Mouse (Mus musculus) erythroid progenitor cell, adult 5-6 weeks (primary cell): Measurements from ENCODE around the gene Mapk1ip1l. TPM values are rescaled to one million over a fixed set of nuclear protein-coding genes. Genes with fewer than 3 reads are reported as not detected.

Experiments used
- ATAC-seq: replicated peaks from 2 replicates; pipeline ENCODE4 v1.8.0; 2016; ENCODE audit warnings: moderate number of reproducible peaks, mild to moderate bottlenecking, moderate TSS enrichment, inconsistent platforms; ENCODE audit not compliant: poor library complexity, low FRiP score, severe bottlenecking
- total RNA-seq, 2 experiments: library from RNA; stranded (forward) in 1 of 2; stranded (reverse) in 1 of 2; fragments of 150-400 nt in 1 of 2; fragments of 186-747, 209-891 nt in 1 of 2; gene quantifications; 2 replicates each; pipeline versions ENCODE4 v1.2.3 to v1.2.4; 2015 to 2017; ENCODE audit warnings: low replicate concordance in 2 of 2

Gene Mapk1ip1l
- total RNA-seq, 2 experiments from 2014 or later = 43.9 to 67.5 TPM

DNA sequence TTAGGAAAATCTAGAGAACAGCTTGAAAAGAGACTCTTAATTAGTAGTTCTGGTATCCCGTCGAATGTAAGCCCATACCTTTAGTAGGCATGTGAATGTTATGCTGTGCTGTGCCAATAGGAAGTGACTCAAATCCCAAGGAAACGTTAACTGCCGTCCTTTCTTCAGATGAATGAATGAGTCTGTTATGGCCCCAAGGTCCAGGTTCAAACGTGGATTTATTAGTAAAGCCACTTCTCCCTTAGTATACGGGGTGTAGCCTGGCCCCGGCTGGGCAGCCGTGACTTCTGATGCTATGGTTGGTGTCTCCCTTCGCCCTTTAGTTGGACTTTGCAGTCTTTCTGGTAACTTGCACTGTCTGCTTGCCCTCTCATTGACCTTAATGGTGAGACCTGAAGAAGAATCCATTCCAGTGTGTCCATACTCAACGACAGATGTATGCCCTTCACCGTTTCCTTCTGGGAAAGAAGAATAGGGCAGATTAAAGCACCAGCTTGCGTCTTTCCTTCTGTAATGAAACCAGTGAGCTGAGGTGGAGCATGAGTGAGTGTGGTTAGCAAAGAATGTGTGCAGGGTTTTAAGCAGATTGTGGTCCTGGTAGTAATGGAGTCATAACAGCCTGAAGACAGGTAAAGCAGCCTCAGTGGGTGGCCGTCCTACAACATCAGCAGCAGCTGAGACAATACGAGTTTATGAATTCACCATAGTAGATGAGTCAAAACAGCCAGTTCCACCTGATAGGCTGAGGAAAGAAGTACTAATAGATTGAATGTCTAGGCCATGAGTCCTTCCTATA is 5.0 kb downstream of the Mapk1ip1l start:
- ATAC-seq = no peak

DNA sequence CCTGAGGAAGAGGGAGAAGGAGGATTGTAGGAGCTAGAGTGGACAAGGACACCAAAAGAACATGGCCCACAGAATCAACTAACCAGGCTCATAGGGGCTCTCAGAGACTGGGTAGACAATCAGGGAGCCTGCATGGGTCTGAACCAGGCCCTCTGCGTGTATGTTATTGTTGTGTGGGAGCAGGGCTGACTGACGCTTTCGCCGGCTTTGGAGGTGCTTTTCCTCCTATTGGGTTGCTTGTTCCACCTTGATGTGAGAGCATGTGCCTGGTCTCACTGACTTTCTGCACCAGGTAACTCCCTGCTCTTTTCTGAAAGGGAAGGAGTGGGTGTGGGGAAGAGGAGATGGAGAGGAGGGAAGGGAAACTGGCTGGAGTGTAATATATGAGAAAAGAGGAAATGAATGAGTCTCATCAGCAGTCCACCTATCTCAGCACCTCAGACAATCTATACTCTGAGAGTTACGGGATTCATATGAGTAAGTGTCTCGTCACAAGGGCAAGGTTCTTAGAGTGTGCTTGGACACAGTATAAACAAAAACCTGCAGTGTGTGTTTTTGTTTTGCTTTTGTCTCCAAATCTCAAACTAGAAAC is 6.8 kb downstream of the Mapk1ip1l start:
- ATAC-seq = no peak

DNA sequence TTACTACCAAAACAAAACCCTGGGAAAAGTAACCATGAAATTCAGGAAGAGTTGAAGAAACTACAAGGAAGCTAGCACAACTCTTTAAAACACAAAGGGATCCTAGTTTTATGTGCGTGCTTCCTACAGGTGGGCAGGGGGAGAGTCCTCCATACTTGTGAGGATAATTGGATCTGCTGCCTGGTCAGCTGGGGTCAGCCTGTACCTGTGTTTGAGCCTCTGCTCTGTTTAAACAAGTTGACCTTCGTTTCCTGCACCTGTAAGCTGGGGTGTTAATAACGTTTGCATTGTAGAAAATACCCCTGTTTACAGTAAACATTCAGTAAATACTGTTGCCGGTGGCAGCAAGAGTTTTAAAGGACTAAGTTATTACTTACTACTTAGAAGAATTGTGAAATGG is 7.9 kb downstream of the Mapk1ip1l start:
- ATAC-seq = no peak

DNA sequence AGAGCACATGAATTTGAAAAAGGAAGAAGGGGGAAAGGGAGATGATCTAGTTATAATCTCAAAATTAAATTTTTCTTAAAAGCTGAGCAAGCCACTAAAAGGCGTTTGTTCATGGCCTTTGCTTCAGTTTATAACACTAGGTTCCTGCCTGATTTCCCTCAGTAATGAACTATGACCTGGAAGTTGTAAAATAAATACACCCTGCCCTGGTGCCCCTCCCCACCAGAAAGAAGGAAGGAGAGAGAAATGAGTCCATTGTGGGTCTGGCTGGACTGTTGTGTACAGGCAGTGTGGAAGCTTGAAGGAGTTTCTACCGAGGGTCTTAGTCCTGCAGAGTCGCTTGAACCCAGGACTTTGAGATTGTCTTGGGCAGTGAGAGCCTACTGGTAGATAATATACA is 9.6 kb downstream of the Mapk1ip1l start:
- ATAC-seq = no peak

DNA sequence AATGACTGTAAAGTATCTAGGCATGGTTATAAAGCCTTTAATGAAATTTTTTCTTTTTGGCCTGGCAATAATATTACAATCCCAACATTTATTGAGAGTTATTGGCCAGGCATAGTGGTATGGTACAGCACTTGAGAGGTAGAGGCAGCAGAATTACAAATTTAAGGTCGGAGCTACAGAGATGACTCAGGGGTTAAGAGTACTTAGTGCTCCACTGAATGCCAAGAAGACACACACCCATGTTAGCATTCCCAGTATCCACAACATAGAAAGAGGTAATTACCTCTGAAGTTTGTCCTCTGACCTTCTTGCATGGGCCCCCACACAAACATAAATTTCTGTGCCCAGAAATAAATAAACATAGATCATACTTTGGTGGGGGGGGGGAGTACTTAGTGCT is 11.0 kb downstream of the Mapk1ip1l start:
- no peak for ATAC-seq

DNA sequence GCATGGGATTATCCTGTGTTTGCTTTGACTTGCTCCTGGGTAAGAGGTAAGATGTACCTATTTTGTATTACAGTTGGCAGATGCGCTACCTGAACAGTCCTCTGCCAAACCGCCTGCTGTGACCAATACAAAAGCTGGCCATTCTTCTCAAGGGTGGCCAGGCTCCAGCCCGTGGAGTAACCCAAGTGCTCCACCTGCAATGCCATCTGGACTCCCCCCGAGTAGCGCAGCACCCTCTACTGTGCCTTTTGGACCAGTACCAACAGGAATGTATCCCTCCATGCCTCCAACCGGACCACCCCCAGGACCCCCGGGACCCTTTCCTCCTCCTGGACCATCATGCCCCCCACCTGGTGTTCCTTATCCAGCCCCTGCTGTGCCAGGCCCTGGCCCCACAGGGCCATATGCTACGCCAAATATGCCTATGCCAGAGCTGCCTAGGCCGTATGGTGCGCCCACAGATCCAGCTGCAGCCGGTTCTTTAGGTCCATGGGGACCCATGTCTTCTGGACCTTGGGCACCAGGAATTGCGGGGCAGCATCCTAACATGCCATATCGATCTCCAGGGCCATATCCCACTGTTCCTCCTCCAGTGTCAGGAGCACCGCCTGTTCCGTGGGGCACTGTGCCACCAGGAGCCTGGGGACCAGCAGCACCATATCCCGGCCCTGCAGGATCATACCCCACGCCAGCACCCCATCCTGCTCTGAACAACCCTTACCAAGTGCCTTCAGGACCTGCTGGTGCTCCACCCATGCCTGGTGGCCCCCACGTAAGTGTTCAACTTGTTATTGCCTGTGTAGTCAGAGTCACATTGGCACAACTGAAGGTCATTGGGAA is 12.5 kb downstream of the Mapk1ip1l start:
- no peak for ATAC-seq

DNA sequence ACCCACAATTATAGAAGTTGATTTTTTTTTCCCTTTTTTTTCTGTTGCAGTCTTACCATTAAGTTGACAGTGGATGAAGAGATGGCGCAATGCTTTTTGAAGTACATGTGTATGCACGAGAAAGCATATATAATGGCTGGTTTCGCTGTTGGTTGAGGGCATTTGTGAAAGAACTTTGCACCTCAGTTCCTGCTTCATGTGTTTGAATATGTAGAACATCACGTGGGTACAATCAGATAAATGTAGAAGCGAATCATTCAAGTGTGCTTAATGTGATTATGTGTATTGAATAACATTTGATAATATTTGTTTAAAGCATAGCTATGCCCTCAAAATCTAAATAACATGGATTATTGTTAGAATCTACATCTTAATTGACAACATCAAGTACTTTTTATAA is 21.3 kb downstream of the Mapk1ip1l start:
- no peak for ATAC-seq

DNA sequence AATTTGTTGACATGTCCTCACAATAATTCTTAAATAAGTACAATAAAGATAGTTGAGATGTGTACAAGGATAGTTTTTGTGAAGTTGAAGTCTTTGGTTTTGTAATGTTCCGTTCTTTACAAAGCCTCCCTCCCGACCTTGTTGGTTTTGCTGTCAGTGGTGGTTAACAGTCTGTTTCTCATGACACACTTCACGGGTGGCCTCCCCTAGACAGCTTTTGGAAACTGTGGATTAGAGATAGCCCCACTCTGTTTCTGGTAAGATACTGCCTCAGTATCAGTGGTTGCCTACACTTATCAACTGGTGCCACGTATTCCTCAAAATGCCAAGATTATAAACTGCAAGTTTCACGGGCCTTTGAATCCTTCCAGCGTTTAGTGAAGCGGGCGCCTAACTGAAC is 23.5 kb downstream of the Mapk1ip1l start:
- ATAC-seq = peak; percentile 93

DNA sequence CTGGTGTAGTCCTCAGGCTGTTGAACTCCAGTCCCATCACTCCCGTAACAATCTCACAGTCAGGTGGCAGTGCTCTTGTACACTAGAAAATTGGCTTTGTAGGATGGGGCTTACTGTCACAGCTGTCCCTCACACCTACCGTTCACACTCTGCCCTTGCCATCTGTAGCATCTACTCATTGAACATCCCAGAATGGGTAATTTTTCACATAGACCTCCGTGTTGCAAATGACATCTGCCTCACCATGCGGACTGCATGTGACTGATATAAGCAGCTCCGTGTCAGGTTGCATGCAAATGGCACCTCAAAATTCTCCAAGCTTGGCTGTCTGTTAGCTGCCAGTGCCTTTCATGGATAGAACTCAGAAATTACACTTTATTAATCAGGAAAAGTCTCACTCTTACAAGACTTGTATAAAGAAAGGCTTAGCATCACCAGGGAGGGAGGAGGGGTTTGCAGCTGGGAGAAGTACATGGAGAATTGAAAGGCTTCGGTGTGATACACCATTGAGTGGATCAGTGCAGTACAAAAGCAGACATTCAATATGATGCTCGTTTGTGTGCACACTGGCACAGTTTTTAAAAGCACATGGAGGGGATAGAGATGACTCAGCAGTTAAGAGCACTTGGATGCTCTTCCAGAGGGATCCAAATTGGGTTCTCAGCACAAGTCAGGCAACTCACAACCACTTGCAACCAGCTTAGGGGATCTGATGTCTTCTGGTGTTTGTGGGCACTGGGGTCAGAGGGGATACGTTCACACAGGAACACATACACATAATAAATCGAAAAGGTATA is 28.1 kb downstream of the Mapk1ip1l start:
- no peak for ATAC-seq

DNA sequence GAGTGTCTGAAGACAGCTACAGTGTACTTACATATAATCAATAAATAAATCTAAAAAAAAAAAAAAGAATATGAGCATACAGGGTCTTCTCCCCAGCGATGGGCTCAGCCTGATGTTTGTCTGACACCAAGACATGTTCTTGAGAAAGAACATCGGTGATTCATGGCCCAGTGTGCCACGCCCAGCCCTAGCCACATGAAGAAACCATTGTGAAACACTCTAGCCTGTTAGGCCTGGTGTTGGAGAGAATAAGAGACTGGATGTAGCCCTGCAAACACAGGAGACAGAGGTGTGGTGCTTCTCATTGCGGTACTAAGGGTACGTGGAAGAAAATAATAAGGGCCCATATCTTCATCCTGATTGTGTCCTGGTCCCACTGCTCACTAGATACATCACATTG is 29.3 kb downstream of the Mapk1ip1l start:
- ATAC-seq = no peak

DNA sequence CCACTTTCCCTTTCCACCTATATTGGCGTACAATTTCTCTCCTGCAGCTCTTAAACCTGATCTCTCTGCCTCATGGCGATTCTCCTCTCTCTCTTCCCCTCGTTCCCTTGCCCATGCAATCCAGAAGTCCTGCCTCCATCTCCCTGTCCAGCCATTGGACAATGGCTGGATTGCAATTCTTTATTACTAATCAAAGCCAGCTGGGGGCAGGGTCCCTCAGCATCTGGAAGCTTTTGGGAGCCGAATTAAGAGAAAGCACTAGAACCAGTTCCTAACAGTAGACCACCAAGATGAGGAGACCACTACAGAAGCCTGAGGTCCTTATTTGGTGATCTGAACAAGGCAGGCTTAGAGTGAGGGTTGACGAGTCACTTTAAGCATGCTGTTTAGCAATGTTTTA is 33.9 kb downstream of the Mapk1ip1l start:
- ATAC-seq = no peak

DNA sequence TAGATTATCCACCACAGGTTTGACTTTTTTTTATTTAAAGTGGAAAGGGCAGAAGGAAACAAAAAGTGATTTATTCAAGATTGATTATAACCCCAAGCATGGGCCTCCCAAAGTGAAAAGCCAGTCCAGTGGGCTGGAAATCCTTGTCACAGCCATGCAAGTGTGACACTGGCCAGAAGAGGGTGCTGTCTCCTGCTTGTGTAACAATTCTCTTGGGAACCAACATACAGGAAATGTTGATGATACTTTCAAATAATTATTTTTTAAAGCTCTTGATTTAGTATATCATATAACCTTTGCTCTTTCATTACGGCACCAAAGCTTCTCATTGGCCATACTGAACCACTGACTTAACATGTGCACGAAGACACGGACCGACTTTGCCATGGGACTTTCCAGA is 36.8 kb downstream of the Mapk1ip1l start:
- peak; percentile 65; the same call in 1 of the 2 replicates for ATAC-seq

DNA sequence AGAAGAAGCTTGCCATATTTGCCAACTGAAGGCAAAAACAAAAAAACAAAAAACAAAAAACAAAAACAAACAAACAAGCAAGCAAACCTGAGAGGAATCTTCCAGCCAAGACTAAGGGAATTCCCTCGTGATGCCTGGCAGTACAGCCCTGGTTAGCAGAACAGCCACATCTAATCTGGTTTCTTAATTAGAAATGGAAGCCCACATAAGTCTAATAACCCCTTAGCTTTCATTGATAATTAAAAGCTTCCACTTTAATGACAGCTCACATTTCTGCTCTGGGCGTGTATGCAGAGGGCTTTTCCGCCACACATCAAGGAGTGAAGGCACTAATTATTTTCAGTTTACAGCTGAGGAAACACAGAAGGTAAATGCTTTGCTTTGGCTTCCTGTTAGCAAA is 37.2 kb downstream of the Mapk1ip1l start:
- no peak for ATAC-seq

DNA sequence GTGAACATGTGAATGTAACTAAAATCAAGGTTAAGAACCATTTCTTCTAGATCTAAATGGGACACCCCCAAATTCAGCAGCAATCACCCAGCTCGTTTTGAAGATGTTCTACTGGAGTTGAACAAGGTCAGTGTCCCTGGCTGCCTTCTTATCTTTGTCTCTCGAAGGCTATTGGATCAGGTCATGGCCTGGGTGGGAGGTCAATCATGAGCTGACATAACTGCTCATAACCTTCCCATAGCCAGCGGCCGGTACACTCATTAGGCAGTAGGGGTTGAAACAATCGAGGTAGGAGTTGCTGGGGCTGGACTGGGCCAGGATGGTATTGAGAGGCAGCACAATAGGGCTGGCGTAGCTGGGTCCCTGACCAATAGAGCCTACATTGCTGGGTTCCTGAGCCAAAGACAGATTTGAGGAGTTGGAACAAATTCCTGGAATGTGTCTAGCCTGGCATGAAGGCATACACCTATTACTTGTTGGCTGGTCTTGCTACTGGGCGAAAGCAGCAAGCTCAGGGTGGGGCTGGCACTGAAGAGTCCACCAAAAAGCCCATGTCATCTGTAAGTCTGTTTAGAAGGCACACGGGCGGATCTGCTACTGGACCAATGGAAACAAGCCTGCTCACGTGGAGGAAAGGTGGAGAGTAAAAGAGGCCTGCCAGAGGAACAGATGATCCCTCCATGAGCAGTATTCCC is 42.3 kb downstream of the Mapk1ip1l start:
- ATAC-seq = no peak

DNA sequence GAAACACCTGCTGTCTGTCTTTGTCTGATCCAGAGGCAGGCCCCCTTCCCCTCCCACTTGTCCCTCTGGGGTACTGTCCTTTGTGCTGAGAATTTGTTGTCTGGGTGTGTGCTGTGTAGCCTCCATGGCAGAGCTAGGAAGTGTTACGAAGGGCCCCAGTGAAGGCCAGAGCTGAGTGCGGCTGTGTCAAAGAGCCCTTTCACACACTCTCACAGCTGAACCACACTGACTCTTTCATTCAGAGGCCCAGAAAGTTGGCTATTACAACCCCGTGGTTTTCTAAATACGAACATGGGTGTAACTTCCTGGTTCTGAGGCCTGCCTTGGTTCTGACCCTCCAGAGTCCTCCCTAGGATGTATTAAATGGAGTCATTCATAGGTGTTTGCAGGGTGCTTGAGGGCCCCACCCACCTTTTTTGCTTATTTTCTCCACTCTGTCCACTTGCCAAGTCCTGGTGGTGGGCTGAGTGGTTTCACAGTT is 43.8 kb downstream of the Mapk1ip1l start:
- ATAC-seq = no peak

DNA sequence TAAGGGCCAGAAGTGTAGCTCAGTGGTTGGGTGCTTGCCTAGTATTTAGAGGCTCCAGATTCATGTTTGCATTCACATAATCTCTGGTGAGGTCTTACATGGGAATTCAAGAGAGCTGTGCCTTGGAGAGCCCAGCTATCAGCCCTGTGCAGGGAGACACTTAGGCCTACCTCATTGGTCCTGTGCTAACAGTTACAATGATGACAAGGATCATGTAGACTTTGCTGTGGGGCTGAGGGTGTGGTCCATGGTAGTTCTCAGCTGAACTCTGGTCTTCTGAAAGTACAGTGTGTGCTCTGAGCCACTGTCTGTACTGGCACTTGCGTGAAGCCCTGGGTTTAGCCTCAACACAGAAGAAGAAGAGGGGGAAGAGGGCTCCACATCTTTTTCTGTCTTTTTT is 48.6 kb downstream of the Mapk1ip1l start:
- no peak for ATAC-seq

DNA sequence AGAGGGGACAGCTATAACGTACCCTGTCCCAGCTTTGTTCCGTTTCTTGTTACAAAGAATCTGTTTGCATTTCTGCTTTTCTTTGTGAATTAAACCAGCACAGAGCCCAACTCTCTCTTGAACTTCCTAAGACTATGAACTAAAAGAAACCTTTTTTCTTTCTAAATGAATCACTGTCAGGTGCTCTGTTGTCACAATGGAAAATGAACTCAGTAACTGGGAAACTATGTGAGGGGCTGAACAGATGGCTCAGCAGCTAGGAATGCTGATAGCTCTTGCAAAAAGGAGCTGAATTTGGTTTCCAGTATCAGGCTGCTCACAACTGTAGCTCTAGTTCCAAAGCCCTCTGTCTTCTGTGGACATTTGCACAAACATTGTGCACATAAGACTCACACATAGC is 52.9 kb downstream of the Mapk1ip1l start:
- no peak for ATAC-seq

DNA sequence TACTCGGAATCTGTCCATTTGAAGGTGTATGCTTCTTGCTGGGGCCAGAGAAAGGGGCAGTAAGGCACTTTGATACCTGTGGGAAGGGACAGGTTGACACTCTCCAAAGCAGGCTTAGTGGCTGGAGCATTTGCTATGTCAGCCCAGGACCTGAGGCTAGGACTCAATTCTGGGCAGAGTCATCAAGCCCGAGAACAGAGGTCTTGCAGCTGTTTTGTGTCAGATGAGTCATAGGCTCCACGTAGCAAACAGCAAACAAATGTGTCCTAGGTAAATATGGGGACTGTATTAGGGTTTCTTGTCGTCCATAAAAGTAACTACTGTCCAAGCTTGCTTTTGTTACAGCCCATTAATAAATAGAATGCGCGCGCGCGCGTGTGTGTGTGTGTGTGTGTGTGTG is 54.2 kb downstream of the Mapk1ip1l start:
- no peak for ATAC-seq

DNA sequence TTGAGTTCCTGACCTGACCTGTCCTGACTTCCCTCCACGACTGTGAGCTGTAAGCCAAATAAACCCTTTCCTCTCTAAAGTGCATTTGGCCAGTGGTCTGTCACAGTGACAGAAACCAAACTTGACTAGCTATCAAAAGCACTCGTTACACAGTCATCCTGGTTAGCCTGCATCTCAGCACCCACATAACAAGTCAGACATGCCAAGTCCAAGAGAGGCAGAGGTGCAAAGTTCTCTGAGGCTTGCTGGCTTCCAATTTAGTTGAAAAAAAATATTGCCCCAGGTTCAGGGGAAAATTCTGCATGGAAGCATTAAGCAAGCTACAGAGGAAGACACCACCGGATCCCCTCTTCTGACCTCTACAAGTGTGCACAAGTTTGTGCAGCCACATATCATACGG is 55.2 kb downstream of the Mapk1ip1l start:
- no peak for ATAC-seq
